Mouse (Mus musculus): ENCODE measurements around the gene Tmed3. TPM values are rescaled to one million over a fixed set of nuclear protein-coding genes. Genes with fewer than 3 reads are reported as not detected.

Tmed3 gene
- polyA plus RNA-seq, 1 experiment from 2014 or later = 63.7 TPM

DNA sequence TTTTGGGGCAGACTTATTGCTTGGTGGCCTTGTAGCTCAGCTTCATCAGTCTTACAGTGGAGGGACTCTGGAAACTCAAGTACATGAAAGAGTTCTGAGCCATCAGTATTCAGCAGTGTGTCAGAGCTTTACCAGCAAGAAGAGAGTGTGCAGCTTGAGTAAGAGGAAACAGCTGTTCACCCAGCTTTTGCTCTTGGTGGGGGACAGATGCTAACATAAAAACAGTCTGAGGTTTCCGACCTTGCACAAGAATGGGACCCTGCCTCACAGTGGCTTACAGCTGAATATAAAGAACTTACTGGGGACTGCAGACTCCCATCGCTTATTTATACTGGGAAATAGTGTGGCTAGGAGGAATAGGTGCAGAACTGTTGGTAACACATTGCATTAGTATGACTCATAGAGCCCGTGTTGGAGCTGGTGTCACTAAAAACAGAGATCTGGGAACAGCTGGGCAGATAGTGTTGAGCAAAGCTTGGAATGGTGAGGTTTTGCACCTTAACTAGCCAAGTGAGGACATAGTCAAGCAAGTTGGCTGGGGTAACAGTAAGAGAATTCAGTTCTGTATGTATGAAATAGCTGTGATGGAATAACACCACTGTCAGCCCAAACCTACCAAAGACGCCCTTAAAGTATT, 37.4 kb downstream of the Tmed3 start:
- DNase-seq (ENCODE audit: low spot score) (no peak), ATAC-seq (replicated peaks; ENCODE audit: low FRiP score) (no peak)
- no peak overlapping the region for H3K4me3 ChIP-seq (ENCODE audit: low read depth, low read length)
- no peak overlapping the region for H3K4me2 ChIP-seq
- H3K27me3 ChIP-seq (replicated peaks; ENCODE audit: control insufficient read depth, insufficient read depth, low read length) = no peaks in the 10 kb centered on the region
- H3K4me1 ChIP-seq (replicated peaks; ENCODE audit: control insufficient read depth, insufficient read depth, low read length) = no peaks in the 10 kb centered on the region
- WGBS = 73% methylated on average over 4 of the region's 4 CpGs
- H3K36me3 ChIP-seq (ENCODE audit: control insufficient read depth, insufficient read depth, low read length) = no peaks in the 10 kb centered on the region
- H3K27ac ChIP-seq (ENCODE audit: low read depth, low read length) = no peak overlapping the region
- H3K9me3 ChIP-seq (ENCODE audit: control insufficient read depth, low read length) = no peaks in the 10 kb centered on the region
- no peak overlapping the region for H3K9ac ChIP-seq (ENCODE audit: low read depth, low read length)

DNA sequence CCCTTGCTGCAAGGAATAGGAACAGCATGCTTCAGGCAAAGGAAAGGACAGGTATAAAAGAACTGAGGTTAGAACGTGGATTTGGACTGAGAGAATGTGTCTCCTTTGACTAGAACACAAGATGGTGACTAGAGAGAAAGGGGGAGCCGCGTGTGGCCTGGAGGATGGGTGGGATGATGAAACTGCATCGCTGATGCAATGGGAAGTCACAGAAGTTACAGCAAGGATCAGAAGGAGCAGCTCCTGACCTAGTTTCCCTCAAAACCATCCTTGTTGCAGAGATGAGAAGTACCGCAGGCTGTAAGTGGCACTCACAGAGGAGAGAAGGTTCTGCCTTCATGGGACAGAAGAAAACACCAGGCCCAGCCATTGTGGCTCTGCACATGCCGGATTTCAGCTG, 54.0 kb downstream of the Tmed3 start:
- no peaks in the 10 kb centered on the region for H3K36me3 ChIP-seq (ENCODE audit: control insufficient read depth, insufficient read depth, low read length)
- no peak for DNase-seq (ENCODE audit: low spot score)

More for the DNA sequence above, 54.0 kb downstream of the Tmed3 start:
- WGBS = 77% methylated on average over 6 of the region's 6 CpGs
- no peaks in the 10 kb centered on the region for H3K27me3 ChIP-seq (replicated peaks; ENCODE audit: control insufficient read depth, insufficient read depth, low read length)
- no peak overlapping the region for H3K4me2 ChIP-seq
- no peak for ATAC-seq (replicated peaks; ENCODE audit: low FRiP score)
- no peaks in the 10 kb centered on the region for H3K4me1 ChIP-seq (replicated peaks; ENCODE audit: control insufficient read depth, insufficient read depth, low read length)
- no peaks in the 10 kb centered on the region for H3K9me3 ChIP-seq (ENCODE audit: control insufficient read depth, low read length)
- H3K9ac ChIP-seq (ENCODE audit: low read depth, low read length) = no peak overlapping the region
- H3K27ac ChIP-seq (ENCODE audit: low read depth, low read length) = no peak overlapping the region
- H3K4me3 ChIP-seq (ENCODE audit: low read depth, low read length) = no peak overlapping the region

Other genes starting within 250 kb of the Tmed3 start
- gene Minar1, start 81.9 kb downstream of the Tmed3 start, polyA plus RNA-seq (2014; fragmentation: Nextera tagmentation; extraction: Ambion mirVana) = 0.05 and 0.09 TPM in 2 replicates
- gene Ankrd34c, start 33.4 kb upstream of the Tmed3 start, polyA plus RNA-seq (2014; fragmentation: Nextera tagmentation; extraction: Ambion mirVana) = not detected in 2 replicates
- not detected in 2 replicates for gene Rasgrf1, start 204.8 kb upstream of the Tmed3 start, polyA plus RNA-seq (2014; fragmentation: Nextera tagmentation; extraction: Ambion mirVana)

All from liver, embryonic 11.5 days (tissue).